Mouse (Mus musculus): ENCODE results near the gene Cyp4b1.

DNA sequence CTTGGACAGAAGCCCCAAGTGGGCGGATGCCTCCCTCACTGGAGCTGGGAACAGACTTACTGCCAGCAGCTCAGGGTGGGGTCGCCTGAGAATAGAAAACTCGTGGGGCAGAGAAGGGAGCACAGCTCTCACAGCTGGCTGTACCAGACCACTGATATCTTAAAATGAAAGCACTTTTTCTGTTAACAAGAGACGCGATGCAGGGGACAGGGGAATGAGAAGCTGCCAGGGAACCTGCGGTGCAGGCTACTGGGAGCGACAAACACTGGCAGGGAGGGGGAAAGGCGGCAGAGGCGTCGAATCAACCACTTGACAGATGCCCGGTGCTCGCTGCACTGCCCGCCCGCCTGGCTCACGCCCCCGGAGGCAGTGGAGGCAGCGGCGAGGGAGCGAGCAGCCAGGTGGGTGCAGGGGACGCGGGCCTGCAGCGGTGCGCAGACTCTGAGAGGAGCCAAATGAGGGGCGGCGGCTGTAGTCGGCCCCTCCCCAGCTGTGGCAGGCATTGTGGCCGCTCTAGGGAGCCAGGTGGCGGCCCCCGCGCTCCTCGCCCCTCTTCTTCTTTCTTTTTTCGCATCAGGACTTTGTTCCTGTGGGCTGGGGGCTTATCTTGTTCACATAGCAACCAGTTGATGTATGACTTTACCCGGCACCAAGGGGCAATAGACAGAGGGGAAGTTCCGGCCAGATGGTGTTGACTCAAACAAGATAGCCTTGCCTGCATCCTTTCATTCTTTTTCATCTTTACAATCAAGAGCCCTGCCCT is 9.8 kb upstream of the Cyp4b1 start:
- TF ChIP-seq CTCF (IDR thresholded peaks at IDR 0.05; ENCODE audit: borderline replicate concordance, extremely low read depth, insufficient read depth, insufficient read length), result no peak
- TF ChIP-seq POLR2A (IDR thresholded peaks at IDR 0.05; ENCODE audit: borderline replicate concordance, extremely low read depth, insufficient read depth, insufficient read length, poor library complexity, severe bottlenecking), result no peak

All from brain, embryonic 14.5 days (tissue).